Mouse (Mus musculus): Measurements from ENCODE around the gene Med18. TPM values are rescaled to one million over a fixed set of nuclear protein-coding genes. Genes with fewer than 3 reads are reported as not detected.

Med18 gene
- total and polyA plus RNA-seq, 3 experiments, result 2.2 to 4.5 (median 3.5) TPM

DNA sequence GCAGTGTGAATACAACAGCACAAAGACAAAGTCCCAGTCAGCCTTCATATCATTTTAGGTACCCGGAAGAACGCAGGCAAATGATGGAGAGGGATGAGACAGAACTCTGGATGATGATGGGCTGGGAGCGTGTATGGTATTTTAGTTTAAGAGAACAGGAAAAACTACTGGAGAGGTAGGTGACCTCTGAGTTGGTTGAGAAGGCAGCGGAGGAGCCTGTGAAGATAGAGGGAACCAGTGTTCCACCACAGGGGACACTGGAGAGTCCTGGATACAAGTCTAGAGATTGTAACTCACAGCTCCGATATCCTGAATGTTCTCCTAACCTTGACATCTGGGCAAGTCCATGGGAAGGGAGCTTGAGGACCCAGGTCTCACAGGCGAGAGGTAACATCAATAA lies 42.5 kb upstream of the Med18 start:
- Histone ChIP-seq H3K27ac (no peak overlapping the region), H3K79me2 (replicated peaks; ENCODE audit: control insufficient read depth, insufficient read depth, low read length) (no peaks in the 10 kb centered on the region; the same call in 1 of the 2 replicates), H3K36me3 (ENCODE audit: control insufficient read depth, insufficient read depth, low read length) (no peaks in the 10 kb centered on the region), H3K27me3 (ENCODE audit: control insufficient read depth, insufficient read depth, low read length) (no peaks in the 10 kb centered on the region), H3K4me3 (no peak overlapping the region), H3K4me1 (ENCODE audit: control insufficient read depth, insufficient read depth, low read length) (peaks cover 2% of the 10 kb centered on the region; the same call in 1 of the 2 replicates), H3K9ac (ENCODE audit: low read depth, low read length) (no peak overlapping the region)
- TF ChIP-seq EP300 (IDR thresholded peaks at IDR 0.05; ENCODE audit: insufficient read depth, low read depth, low read length), result no peak
- no peak for TF ChIP-seq CTCF (IDR thresholded peaks at IDR 0.05)
- no peak for TF ChIP-seq POLR2A (IDR thresholded peaks at IDR 0.05; ENCODE audit: insufficient read depth, low read depth, low read length)
- no peak for DNase-seq
- WGBS, result 92% methylated on average over 6 of the region's 6 CpGs
- intact Hi-C loops (cut with DNase I), result no loop called here

DNA sequence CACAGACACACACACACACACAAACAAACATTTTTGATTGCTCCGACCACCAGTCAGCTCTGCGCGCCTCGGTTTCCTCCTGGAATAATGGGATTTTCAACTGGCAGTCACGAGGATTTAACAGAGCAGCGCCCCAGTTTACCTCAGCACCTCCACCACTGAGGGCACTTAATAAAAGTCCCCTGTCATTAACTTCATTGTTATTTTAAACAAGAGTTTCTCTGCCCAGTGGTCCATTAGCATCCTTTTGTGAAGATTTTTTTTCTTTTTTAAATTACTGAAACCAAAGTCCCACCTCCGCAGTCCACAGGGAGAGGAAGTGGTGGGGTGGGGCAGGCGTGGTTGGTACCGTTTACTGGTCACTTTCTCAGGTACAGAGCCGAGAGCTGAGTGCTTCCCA lies 42.1 kb upstream of the Med18 start:
- Histone ChIP-seq H3K4me1 (ENCODE audit: control insufficient read depth, insufficient read depth, low read length) (peaks cover 2% of the 10 kb centered on the region; the same call in 1 of the 2 replicates), H3K27ac (no peak overlapping the region), H3K27me3 (ENCODE audit: control insufficient read depth, insufficient read depth, low read length) (no peaks in the 10 kb centered on the region), H3K36me3 (ENCODE audit: control insufficient read depth, insufficient read depth, low read length) (no peaks in the 10 kb centered on the region), H3K79me2 (replicated peaks; ENCODE audit: control insufficient read depth, insufficient read depth, low read length) (no peaks in the 10 kb centered on the region; the same call in 1 of the 2 replicates), H3K4me3 (no peak overlapping the region), H3K9ac (ENCODE audit: low read depth, low read length) (no peak overlapping the region)
- 72% methylated on average over 10 of the region's 10 CpGs for WGBS
- DNase-seq, result no peak
- intact Hi-C loops (cut with DNase I), result no loop called here
- TF ChIP-seq EP300 (IDR thresholded peaks at IDR 0.05; ENCODE audit: insufficient read depth, low read depth, low read length) (no peak), POLR2A (IDR thresholded peaks at IDR 0.05; ENCODE audit: insufficient read depth, low read depth, low read length) (no peak), CTCF (IDR thresholded peaks at IDR 0.05) (no peak)

DNA sequence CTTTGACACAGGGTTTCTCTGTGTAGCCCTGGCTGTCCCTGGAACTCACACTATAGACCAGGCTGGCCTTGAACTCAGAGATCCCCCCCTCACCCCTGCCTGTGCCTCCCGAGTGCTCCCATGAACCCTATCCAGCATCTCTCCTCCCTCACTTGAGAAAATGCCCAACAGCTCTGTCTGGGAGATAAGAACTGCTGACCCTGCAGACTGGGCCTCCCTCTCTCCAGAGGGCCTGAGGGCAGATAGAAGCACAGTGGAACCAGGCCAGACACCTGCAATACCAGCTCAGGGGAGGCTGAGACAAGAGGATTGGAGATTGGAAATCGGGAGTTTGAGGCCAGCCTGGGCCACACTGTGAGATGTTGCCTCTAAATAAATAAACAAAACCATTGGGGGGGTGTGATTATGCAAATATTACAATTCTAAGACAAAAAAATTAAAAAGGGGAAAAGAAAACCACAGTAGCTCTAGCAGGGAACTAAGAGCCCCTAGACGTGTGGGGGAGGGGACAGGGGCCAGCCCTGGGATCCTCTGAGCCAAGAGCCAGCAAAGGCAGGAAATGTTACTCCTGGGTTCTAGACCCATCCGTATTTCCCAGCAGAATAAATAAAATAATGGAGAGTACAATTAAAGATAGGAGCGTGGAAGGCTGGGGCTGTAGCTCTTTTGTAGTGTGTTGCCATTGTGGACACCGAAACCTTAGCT lies 41.5 kb upstream of the Med18 start:
- no peaks in the 10 kb centered on the region for H3K36me3 ChIP-seq (ENCODE audit: control insufficient read depth, insufficient read depth, low read length)
- H3K9ac ChIP-seq (ENCODE audit: low read depth, low read length), result no peak overlapping the region
- TF ChIP-seq POLR2A (IDR thresholded peaks at IDR 0.05; ENCODE audit: insufficient read depth, low read depth, low read length), result no peak
- TF ChIP-seq CTCF (IDR thresholded peaks at IDR 0.05), result no peak
- TF ChIP-seq EP300 (IDR thresholded peaks at IDR 0.05; ENCODE audit: insufficient read depth, low read depth, low read length), result no peak
- no peak for DNase-seq
- H3K27me3 ChIP-seq (ENCODE audit: control insufficient read depth, insufficient read depth, low read length), result no peaks in the 10 kb centered on the region
- 66% methylated on average over 6 of the region's 6 CpGs for WGBS
- no peaks in the 10 kb centered on the region for H3K4me1 ChIP-seq (ENCODE audit: control insufficient read depth, insufficient read depth, low read length)
- no peak overlapping the region for H3K4me3 ChIP-seq
- intact Hi-C loops (cut with DNase I), result no loop called here
- no peaks in the 10 kb centered on the region; the same call in 1 of the 2 replicates for H3K79me2 ChIP-seq (replicated peaks; ENCODE audit: control insufficient read depth, insufficient read depth, low read length)
- H3K27ac ChIP-seq, result no peak overlapping the region

DNA sequence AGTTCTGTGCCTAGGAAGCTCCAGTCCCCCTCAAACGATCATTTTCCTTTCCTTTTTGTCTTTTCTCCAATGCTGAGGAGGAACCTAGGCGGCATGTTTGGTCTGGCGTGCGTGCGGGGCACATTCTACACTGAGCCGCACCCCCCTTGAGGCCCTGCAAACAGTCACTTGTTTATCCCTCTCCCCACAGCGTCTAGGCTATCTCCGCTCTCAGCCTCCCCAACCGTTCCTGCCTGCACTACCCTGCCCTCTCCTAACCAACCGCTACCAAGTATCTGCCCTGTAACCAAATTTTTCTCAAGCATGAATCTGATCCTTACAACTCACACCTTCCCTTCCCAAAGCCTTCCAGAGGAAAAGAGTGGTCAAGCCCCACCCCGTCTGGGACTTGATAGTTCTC lies 39.6 kb upstream of the Med18 start:
- intact Hi-C loops (cut with DNase I), result no loop called here
- Histone ChIP-seq H3K9ac (ENCODE audit: low read depth, low read length) (no peak overlapping the region), H3K4me3 (no peak overlapping the region), H3K79me2 (replicated peaks; ENCODE audit: control insufficient read depth, insufficient read depth, low read length) (no peaks in the 10 kb centered on the region; the same call in 1 of the 2 replicates), H3K27ac (no peak overlapping the region), H3K4me1 (ENCODE audit: control insufficient read depth, insufficient read depth, low read length) (no peaks in the 10 kb centered on the region), H3K36me3 (ENCODE audit: control insufficient read depth, insufficient read depth, low read length) (no peaks in the 10 kb centered on the region), H3K27me3 (ENCODE audit: control insufficient read depth, insufficient read depth, low read length) (no peaks in the 10 kb centered on the region)
- 82% methylated on average over 11 of the region's 11 CpGs for WGBS
- DNase-seq, result no peak
- TF ChIP-seq CTCF (IDR thresholded peaks at IDR 0.05), result no peak
- no peak for TF ChIP-seq POLR2A (IDR thresholded peaks at IDR 0.05; ENCODE audit: insufficient read depth, low read depth, low read length)
- TF ChIP-seq EP300 (IDR thresholded peaks at IDR 0.05; ENCODE audit: insufficient read depth, low read depth, low read length), result no peak

DNA sequence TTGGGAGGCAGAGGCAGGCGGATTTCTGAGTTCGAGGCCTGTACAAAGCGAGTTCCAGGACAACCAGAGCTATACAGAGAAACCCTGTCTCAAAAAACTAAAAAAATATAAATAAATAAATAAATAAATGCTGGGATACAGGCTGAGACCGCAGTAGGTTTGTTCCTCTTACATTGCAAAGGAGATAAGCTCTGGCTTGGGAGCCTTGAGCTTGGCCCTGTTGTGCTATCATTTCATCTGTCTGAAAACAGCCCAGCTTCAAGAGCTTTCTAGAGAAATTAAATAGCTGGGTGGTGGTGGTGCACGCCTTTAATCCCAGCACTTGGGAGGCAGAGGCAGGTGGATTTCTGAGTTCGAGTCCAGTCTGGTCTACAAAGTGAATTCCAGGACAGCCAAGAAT lies 37.9 kb upstream of the Med18 start:
- WGBS, result 95% methylated on average over 6 of the region's 6 CpGs
- Histone ChIP-seq H3K36me3 (ENCODE audit: control insufficient read depth, insufficient read depth, low read length) (no peaks in the 10 kb centered on the region), H3K9ac (ENCODE audit: low read depth, low read length) (no peak overlapping the region), H3K4me1 (ENCODE audit: control insufficient read depth, insufficient read depth, low read length) (no peaks in the 10 kb centered on the region), H3K27ac (no peak overlapping the region), H3K27me3 (ENCODE audit: control insufficient read depth, insufficient read depth, low read length) (no peaks in the 10 kb centered on the region), H3K79me2 (replicated peaks; ENCODE audit: control insufficient read depth, insufficient read depth, low read length) (no peaks in the 10 kb centered on the region; the same call in 1 of the 2 replicates), H3K4me3 (no peak overlapping the region)
- TF ChIP-seq EP300 (IDR thresholded peaks at IDR 0.05; ENCODE audit: insufficient read depth, low read depth, low read length), result no peak
- no peak for TF ChIP-seq POLR2A (IDR thresholded peaks at IDR 0.05; ENCODE audit: insufficient read depth, low read depth, low read length)
- no peak for TF ChIP-seq CTCF (IDR thresholded peaks at IDR 0.05)
- intact Hi-C loops (cut with DNase I), result no loop called here
- DNase-seq, result no peak

DNA sequence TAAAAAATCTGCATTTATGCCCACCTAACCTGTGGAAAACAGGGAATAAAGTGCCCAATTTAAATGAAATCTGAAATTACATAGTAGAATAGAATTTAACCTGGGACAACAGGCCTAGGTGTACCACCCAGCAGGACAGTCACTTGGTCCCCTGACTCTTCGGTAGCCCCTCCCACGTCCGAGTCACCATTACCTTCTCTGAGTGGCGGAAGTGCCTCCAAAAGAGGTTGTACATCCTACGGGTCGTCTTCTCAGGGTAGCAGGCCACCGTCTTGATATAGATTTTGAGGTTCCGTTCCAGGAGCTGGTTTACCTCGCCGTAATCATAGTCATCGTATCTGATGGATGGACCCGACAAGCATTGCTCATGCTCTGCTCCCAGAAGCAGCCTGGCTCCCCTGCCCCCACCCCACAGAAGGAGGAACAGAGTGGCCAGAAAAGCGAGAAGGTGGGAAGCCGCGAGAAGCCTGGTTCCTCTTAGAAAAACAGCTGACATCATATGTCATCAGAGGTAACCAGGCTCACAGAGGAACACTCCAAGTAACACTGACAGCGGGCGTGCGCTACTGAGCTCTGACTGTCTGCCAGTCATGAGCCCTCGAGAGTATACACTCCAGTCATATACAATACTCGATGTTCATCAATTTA lies 30.7 kb upstream of the Med18 start:
- Histone ChIP-seq H3K27ac (no peak overlapping the region), H3K9ac (ENCODE audit: low read depth, low read length) (no peak overlapping the region), H3K36me3 (ENCODE audit: control insufficient read depth, insufficient read depth, low read length) (no peaks in the 10 kb centered on the region), H3K4me1 (ENCODE audit: control insufficient read depth, insufficient read depth, low read length) (no peaks in the 10 kb centered on the region; the same call in 1 of the 2 replicates), H3K27me3 (ENCODE audit: control insufficient read depth, insufficient read depth, low read length) (no peaks in the 10 kb centered on the region), H3K4me3 (no peak overlapping the region), H3K79me2 (replicated peaks; ENCODE audit: control insufficient read depth, insufficient read depth, low read length) (no peaks in the 10 kb centered on the region)
- intact Hi-C loops (cut with DNase I), result no loop called here
- WGBS, result 86% methylated on average over 20 of the region's 20 CpGs
- TF ChIP-seq POLR2A (IDR thresholded peaks at IDR 0.05; ENCODE audit: insufficient read depth, low read depth, low read length), result no peak
- no peak for TF ChIP-seq EP300 (IDR thresholded peaks at IDR 0.05; ENCODE audit: insufficient read depth, low read depth, low read length)
- no peak for TF ChIP-seq CTCF (IDR thresholded peaks at IDR 0.05)
- peak in 1 of 2 experiments; percentile 42 for DNase-seq
